Mouse (Mus musculus) thymus, adult 2 months (tissue): ENCODE data around the gene Spata13. TPM values are rescaled to one million over a fixed set of nuclear protein-coding genes. Genes with fewer than 3 reads are reported as not detected.

Experiments
- DNase-seq: peaks from one replicate; pipeline ENCODE4 v3.0.0; 2021
- H3K27ac ChIP-seq: fragments of 200-500 bp; 2 replicates; pipeline ENCODE4 v1.5.1; 2012; ENCODE audit warnings: low read length, control low read depth; ENCODE audit not compliant: control insufficient read depth, insufficient read depth
- H3K27me3 ChIP-seq: fragments of 200-500 bp; 2 replicates; pipeline ENCODE4 v1.6.1; 2012; ENCODE audit warnings: mild to moderate bottlenecking, low read length, moderate library complexity, mixed read lengths; ENCODE audit not compliant: control insufficient read depth, insufficient read depth
- H3K36me3 ChIP-seq: fragments of 200-500 bp; 2 replicates; pipeline ENCODE4 v1.6.1; 2012; ENCODE audit warnings: mild to moderate bottlenecking, low read length, moderate library complexity; ENCODE audit not compliant: control insufficient read depth, insufficient read depth
- H3K4me1 ChIP-seq: fragments of 200-500 bp; replicated peaks from 2 replicates; pipeline ENCODE4 v1.6.1; 2012; ENCODE audit warnings: low read length; ENCODE audit not compliant: control insufficient read depth, insufficient read depth
- H3K4me3 ChIP-seq: fragments of 200-500 bp; 2 replicates; pipeline ENCODE4 v1.5.1; 2012; ENCODE audit warnings: mild to moderate bottlenecking, low read length, control low read depth, moderate library complexity; ENCODE audit not compliant: control insufficient read depth, insufficient read depth
- CTCF ChIP-seq: fragments of 200-500 bp; IDR thresholded peaks from 2 replicates; pipeline ENCODE4 v1.5.1; 2012; ENCODE audit warnings: mild to moderate bottlenecking, control low read depth, low read length, moderate library complexity, borderline replicate concordance; ENCODE audit not compliant: control insufficient read depth, poor library complexity, insufficient read depth; ENCODE audit errors: extremely low read depth
- POLR2A ChIP-seq: fragments of 200-500 bp; IDR thresholded peaks from 2 replicates; pipeline ENCODE4 v1.6.1; 2012; ENCODE audit warnings: mild to moderate bottlenecking, low read length, control low read depth, moderate library complexity; ENCODE audit not compliant: control insufficient read depth, poor library complexity, insufficient read depth; ENCODE audit errors: extremely low read depth
- WGBS: fragments of 180-500 bp; shearing (Covaris S2); methylation state at CpG from one replicate; pipeline ENCODE4 v1.1.7; 2018; 5-methylcytosine and 5-hydroxymethylcytosine counted together
- polyA plus RNA-seq: library from polyadenylated mRNA; depleted of rRNA; stranded (reverse); fragments of >200 nt; gene quantifications from 2 replicates; pipeline ENCODE4 v1.2.3, GENCODE M21; 2012

Gene Spata13
- polyA plus RNA-seq, 1 experiment = 80.6 TPM

DNA sequence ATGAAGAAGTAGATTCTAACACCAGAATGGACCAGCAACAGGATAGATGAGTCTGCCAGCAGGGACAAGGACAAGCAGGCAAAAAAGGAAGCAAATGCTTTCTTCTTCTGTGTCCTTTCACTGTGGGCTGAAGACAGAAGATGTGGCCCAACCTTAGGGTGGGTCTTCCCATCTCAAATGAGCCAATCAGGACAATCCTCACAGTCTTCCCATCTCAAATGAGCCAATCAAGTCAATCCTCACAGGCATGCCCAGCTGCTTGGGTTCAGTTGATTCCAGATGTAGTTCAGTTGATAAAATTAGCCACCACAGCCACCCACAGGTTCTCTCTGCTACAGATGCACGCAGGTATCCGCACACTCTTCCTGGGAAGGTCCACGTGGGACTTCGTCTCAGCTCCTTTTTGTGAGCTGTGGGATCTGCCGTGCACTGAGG lies 143.7 kb downstream of the Spata13 start:
- no peaks in the 10 kb centered on the region for H3K36me3 ChIP-seq
- H3K27ac ChIP-seq = no peak overlapping the region
- no peak overlapping the region for H3K4me3 ChIP-seq
- DNase-seq = peak; percentile 57
- no peaks in the 10 kb centered on the region for H3K27me3 ChIP-seq
- 74% methylated on average over 5 of the region's 5 CpGs for WGBS
- peaks cover 2% of the 10 kb centered on the region; the same call in 1 of the 2 replicates for H3K4me1 ChIP-seq
- TF ChIP-seq CTCF (no peak), POLR2A (no peak)

DNA sequence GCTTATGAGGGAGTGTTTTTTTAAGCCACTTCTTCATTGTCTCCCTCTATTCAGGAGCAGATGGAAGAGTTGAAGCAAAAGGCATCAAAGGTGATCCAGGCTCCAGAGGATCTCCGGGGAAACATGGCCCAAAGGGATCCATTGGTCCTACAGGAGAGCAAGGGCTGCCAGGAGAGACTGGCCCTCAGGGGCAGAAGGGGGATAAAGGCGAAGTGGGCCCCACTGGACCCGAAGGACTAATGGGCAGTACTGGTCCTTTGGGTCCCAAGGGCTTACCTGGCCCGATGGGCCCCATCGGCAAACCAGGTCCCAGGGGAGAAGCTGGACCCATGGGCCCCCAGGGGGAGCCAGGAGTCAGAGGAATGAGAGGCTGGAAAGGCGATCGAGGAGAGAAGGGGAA lies 145.4 kb downstream of the Spata13 start:
- H3K27me3 ChIP-seq = no peaks in the 10 kb centered on the region
- DNase-seq = no peak
- no peak overlapping the region for H3K27ac ChIP-seq
- no peak overlapping the region for H3K4me3 ChIP-seq
- WGBS = 95% methylated on average over 7 of the region's 7 CpGs
- TF ChIP-seq POLR2A = no peak
- TF ChIP-seq CTCF = no peak
- H3K36me3 ChIP-seq = no peaks in the 10 kb centered on the region
- peaks cover 10% of the 10 kb centered on the region for H3K4me1 ChIP-seq

DNA sequence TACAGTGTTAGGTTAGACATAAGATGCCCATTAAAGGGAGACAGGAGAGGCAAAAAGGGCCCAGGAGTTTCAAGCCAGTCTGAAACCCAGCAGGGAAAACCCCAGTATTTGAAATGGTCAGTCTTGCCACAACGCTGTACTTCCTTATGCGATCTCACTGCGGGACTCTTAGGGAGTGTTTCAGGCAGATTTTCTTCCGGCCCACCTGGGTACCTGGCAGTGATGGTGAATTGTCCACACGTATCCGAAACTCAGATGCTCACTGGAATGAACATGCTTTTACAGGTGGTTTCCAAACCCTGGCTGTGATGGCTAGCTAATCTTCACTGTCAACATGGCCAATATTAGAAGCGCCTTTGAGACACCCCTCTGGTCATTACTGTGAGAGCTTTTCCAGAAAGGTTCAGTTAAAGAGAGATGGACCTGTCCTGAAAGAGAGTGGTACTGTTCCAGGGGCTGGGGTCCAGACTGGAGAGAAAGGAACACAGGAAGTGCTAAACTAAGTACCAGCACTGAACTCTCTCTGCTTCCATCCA lies 148.4 kb downstream of the Spata13 start:
- no peaks in the 10 kb centered on the region for H3K27me3 ChIP-seq
- WGBS = 52% methylated on average over 7 of the region's 7 CpGs

DNA sequence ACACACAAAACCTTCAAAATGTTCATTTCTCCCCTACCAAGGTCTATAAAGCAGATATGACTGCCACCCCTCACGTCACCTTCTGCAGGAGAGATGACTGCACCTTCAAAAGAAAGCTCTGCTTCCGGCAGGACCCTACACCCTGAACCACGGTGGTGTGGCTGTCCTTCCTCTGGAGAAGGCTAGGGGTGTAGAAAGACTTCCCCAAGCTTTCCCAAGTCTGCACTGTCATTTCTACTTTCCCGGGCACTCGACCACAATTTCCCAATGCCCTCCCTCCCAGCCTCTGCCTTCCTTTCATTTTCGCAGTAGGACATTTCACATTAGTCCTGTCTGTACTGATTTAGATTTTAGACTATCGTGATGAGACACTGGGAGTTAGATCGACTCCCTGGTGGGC lies 149.4 kb downstream of the Spata13 start:
- Histone ChIP-seq H3K27me3 (no peaks in the 10 kb centered on the region), H3K4me1 (peaks cover 10% of the 10 kb centered on the region), H3K36me3 (no peaks in the 10 kb centered on the region), H3K4me3 (no peak overlapping the region), H3K27ac (peak overlapping the region; percentile 7; the same call in 1 of the 2 replicates)
- no peak for DNase-seq
- TF ChIP-seq CTCF (no peak), POLR2A (no peak)
- 32% methylated on average over 8 of the region's 8 CpGs for WGBS

More for the DNA sequence above, 148.4 kb downstream of the Spata13 start:
- no peaks in the 10 kb centered on the region for H3K36me3 ChIP-seq
- TF ChIP-seq POLR2A = no peak
- TF ChIP-seq CTCF = no peak
- H3K27ac ChIP-seq = no peak overlapping the region
- peaks cover 10% of the 10 kb centered on the region for H3K4me1 ChIP-seq
- no peak for DNase-seq
- H3K4me3 ChIP-seq = no peak overlapping the region

DNA sequence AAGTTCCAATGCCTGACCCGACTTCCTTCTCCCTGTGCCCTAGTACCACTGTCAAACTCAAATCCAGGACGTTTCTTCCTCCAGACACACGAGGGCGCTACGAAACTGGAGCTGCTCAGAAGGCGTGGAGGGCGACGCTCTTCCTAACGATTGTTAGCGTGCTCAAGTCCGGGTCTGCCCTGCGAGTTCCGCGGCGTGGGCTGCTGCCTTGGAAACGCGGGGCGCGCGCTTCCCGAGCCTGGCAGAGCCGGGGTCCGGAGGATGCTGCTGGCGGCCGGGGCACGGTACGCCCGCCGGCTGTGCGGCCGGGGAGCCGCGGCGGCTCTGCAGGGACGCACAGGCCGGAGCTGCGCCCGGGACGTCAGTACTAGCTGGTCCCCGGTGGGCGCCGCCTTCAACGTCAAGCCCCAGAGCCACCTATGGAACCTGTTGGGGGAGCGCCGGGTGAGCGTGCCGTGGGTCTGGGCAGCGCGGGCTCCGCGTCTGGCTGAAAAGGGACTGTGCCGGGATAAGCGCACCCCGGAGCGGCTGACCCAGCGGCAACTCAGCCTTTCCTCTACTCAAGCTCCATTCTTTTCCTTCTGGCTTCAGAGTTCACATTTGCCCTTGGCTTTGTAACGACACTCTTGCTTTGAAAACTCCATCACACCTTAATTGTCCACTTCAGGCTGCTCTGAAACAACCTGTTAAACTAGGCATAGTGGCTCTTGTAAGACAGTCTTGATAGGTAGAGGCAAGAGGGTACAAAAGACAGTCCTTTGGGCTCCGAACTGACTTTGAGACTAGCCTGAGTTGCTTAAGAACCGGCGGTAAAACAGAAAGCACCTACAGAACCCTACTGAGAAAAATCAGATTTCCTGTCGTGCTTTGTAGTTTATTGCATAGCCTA lies 150.9 kb downstream of the Spata13 start, which contains the start of gene Mipep:
TSS of gene Mipep (plus strand) at position 147 of the 889 bp plus-strand sequence.
- Histone ChIP-seq H3K27ac (no peak within 1 kb of the TSS), H3K36me3 (no peaks in the 10 kb centered on the region), H3K27me3 (no peaks in the 10 kb centered on the region), H3K4me1 (peaks cover 10% of the 10 kb centered on the region), H3K4me3 (peak within 1 kb of the TSS; percentile 83)
- WGBS = under 1% methylated on average over 61 of the region's 61 CpGs
- DNase-seq = peak; percentile 91
- TF ChIP-seq POLR2A (0 out of 2 replicates have a peak, but pooled peaks have one; percentile 32), CTCF (peak; percentile 79; the same call in 1 of the 2 replicates)

DNA sequence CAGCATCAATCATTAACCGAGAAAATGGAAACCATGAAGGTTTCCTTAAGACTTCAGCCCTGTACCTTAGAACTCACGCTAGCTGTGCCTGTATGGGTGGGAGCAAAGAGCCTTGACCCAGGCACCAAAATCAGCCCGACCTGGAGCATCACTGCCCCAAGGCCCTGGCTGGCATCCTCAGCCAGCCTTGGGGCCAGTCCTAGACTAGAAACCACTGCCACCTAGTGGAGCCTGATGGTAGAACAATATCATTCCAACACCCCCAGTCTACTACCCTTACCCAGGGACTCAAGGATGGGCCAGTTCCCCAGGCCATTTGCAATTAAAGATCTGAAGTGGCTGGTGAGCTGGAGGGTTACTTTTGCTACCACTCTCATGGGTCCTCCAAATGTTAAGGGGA lies 156.3 kb downstream of the Spata13 start:
- TF ChIP-seq CTCF (peak; percentile 80), POLR2A (no peak)
- H3K4me3 ChIP-seq = no peak overlapping the region
- no peak overlapping the region for H3K27ac ChIP-seq
- DNase-seq = peak; percentile 73
- H3K36me3 ChIP-seq = no peaks in the 10 kb centered on the region
- no peaks in the 10 kb centered on the region for H3K27me3 ChIP-seq
- 72% methylated on average over 3 of the region's 3 CpGs for WGBS
- H3K4me1 ChIP-seq = no peaks in the 10 kb centered on the region
